Mouse (Mus musculus): ENCODE results near the gene Vmn1r62. TPM values are rescaled to one million over a fixed set of nuclear protein-coding genes. Genes with fewer than 3 reads are reported as not detected.
"Not testable (repeated sequence)": the region's sequence is repeated elsewhere in the genome, so short reads cannot be mapped to it uniquely, and the experiment has no call there.

The Vmn1r62 gene
- polyA plus RNA-seq (2015; fragmentation: Nextera tagmentation; extraction: Ambion mirVana): not detected in 2 replicates

GRCm38 (mm10) chr7:5673331-5673730 lies at the start of gene Vmn1r62:
Gene Vmn1r62, plus strand, starts transcription at chr7:5673631.
- not testable (repeated sequence) for H3K36me3 ChIP-seq (ENCODE audit: insufficient read depth, low read length); H3K4me1 ChIP-seq (ENCODE audit: insufficient read depth, low read length); ATAC-seq (ENCODE audit: low FRiP score, low TSS enrichment); H3K9ac ChIP-seq (replicated peaks; ENCODE audit: low read length); H3K27me3 ChIP-seq (ENCODE audit: insufficient read depth, low read length); H3K9me3 ChIP-seq (ENCODE audit: low read length); H3K27ac ChIP-seq (ENCODE audit: low read length); H3K4me2 ChIP-seq (replicated peaks; ENCODE audit: low read depth, low read length); H3K4me3 ChIP-seq (ENCODE audit: low read length)
- no CpG with 5 or more reads among the region's 1 CpGs for WGBS

Other genes with a start within 250 kb of the Vmn1r62 start
- not detected in 2 replicates for gene Vmn1r59, start 216.9 kb upstream of the Vmn1r62 start, polyA plus RNA-seq (2015; fragmentation: Nextera tagmentation; extraction: Ambion mirVana)
- not detected in 2 replicates for gene Vmn2r28, start 179.7 kb upstream of the Vmn1r62 start, polyA plus RNA-seq (2015; fragmentation: Nextera tagmentation; extraction: Ambion mirVana)
- gene Vmn1r60, start 126.3 kb upstream of the Vmn1r62 start, polyA plus RNA-seq (2015; fragmentation: Nextera tagmentation; extraction: Ambion mirVana): not detected in 2 replicates
- not detected in 2 replicates for gene Vmn1r61, start 60.3 kb upstream of the Vmn1r62 start, polyA plus RNA-seq (2015; fragmentation: Nextera tagmentation; extraction: Ambion mirVana)
- not detected in 2 replicates for gene Vmn1r63, start 131.8 kb downstream of the Vmn1r62 start, polyA plus RNA-seq (2015; fragmentation: Nextera tagmentation; extraction: Ambion mirVana)
- gene Vmn1r64, start 210.9 kb downstream of the Vmn1r62 start, polyA plus RNA-seq (2015; fragmentation: Nextera tagmentation; extraction: Ambion mirVana): not detected in 2 replicates